Mouse (Mus musculus): Measurements from ENCODE around the gene Panx3.
A peak's percentile ranks its signal among the peaks of the same experiment; 100 is the strongest.

Panx3 gene

GRCm38 (mm10) chr9:37669115-37669514 lies at the start of gene Panx3:
Gene Panx3 (minus strand): TSS chr9:37669235.
- no peak for DNase-seq

- no peak for DNase-seq
These were observed 47.1 kb upstream of the Panx3 start, which contains the start of gene Olfr160 for GRCm38 (mm10) chr9:37716150-37716549. Gene Olfr160 (minus strand): TSS chr9:37716250.

GRCm38 (mm10) chr9:37689970-37690686 lies 21.1 kb upstream of the Panx3 start:
- no peak for DNase-seq

- no peak for DNase-seq
These were observed 18.9 kb upstream of the Panx3 start for GRCm38 (mm10) chr9:37687941-37688303.

- DNase-seq: no peak
These were observed 18.4 kb upstream of the Panx3 start for GRCm38 (mm10) chr9:37687288-37687940.

GRCm38 (mm10) chr9:37681123-37681522 lies 12.1 kb upstream of the Panx3 start:
- DNase-seq: no peak

- no peak for DNase-seq
These were observed 6.3 kb upstream of the Panx3 start for GRCm38 (mm10) chr9:37675287-37675686.

- DNase-seq: no peak
These were observed 1.2 kb upstream of the Panx3 start for GRCm38 (mm10) chr9:37670261-37670660.

GRCm38 (mm10) chr9:37669678-37670077 lies 643 bp upstream of the Panx3 start:
- DNase-seq: no peak

- no peak for DNase-seq
These were observed 3.0 kb downstream of the Panx3 start for GRCm38 (mm10) chr9:37666045-37666444.

GRCm38 (mm10) chr9:37664604-37665003 lies 4.4 kb downstream of the Panx3 start:
- DNase-seq: no peak

GRCm38 (mm10) chr9:37663210-37663609 lies 5.8 kb downstream of the Panx3 start:
- no peak for DNase-seq

- no peak for DNase-seq
These were observed 9.6 kb downstream of the Panx3 start for GRCm38 (mm10) chr9:37659413-37659812.

- peak; percentile 86 for DNase-seq
These were observed 12.0 kb downstream of the Panx3 start, which contains the start of gene Tbrg1 for GRCm38 (mm10) chr9:37656931-37657481. Gene Tbrg1 (minus strand): TSS chr9:37657312.

- peak; percentile 10 for DNase-seq
These were observed 12.6 kb downstream of the Panx3 start for GRCm38 (mm10) chr9:37656439-37656881.

GRCm38 (mm10) chr9:37655961-37656360 lies 13.1 kb downstream of the Panx3 start:
- no peak for DNase-seq

GRCm38 (mm10) chr9:37653836-37654235 lies 15.2 kb downstream of the Panx3 start:
- no peak for DNase-seq

- DNase-seq: no peak
These were observed 18.4 kb downstream of the Panx3 start for GRCm38 (mm10) chr9:37650639-37651038.

- no peak for DNase-seq
These were observed 22.8 kb downstream of the Panx3 start for GRCm38 (mm10) chr9:37646246-37646645.

- no peak for DNase-seq
These were observed 30.3 kb downstream of the Panx3 start for GRCm38 (mm10) chr9:37638721-37639120.

GRCm38 (mm10) chr9:37636800-37637542 lies 32.1 kb downstream of the Panx3 start:
- DNase-seq: no peak

GRCm38 (mm10) chr9:37636335-37636734 lies 32.7 kb downstream of the Panx3 start:
- peak; percentile 38 for DNase-seq

- DNase-seq: no peak
These were observed 34.8 kb downstream of the Panx3 start for GRCm38 (mm10) chr9:37634269-37634668.

Data from liver (tissue).